Mouse (Mus musculus): ENCODE results near the gene Otulin. TPM values are rescaled to one million over a fixed set of nuclear protein-coding genes. Genes with fewer than 3 reads are reported as not detected.

The Otulin gene
- polyA plus RNA-seq, 1 experiment from 2014 or later: 26.2 TPM

DNA sequence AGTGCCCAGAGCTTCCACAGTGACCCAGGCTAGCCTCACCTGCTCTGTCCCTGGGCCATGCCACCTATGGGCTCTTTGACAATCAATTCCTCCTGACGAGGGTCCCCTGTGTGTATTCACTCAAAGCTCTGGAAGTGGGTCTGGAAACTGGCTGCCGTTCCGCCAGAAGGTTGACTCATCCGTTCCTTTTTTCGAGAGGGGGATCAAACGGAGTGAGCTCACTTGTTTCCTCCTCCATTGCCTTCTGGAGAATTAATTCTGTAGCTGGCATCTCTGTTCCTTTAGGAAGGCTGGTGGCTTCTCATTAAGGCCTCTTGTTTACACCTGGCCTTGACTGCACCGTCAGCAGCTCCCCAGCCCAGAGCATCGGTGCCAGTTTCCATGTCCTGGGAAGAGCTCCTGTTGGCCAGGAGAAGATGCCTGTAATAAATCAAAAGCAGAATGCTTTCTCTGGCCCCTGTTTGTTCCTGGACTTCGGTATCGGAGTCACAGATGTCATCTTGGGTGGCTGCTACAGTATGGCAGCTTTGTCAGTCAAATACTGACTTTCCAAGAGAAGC is 64.8 kb downstream of the Otulin start:
- no peaks in the 10 kb centered on the region for H3K4me1 ChIP-seq (replicated peaks)
- no peak overlapping the region for H3K4me3 ChIP-seq
- no peak overlapping the region for H3K27ac ChIP-seq (ENCODE audit: poor library complexity, severe bottlenecking)
- H3K9me3 ChIP-seq (replicated peaks): no peaks in the 10 kb centered on the region
- peaks cover 41% of the 10 kb centered on the region for H3K36me3 ChIP-seq
- no peak overlapping the region for H3K4me2 ChIP-seq
- no peak for ATAC-seq (ENCODE audit: insufficient number of reproducible peaks, low FRiP score)
- 89% methylated on average over 10 of the region's 10 CpGs for WGBS
- no peak overlapping the region for H3K9ac ChIP-seq
- H3K27me3 ChIP-seq (replicated peaks): no peaks in the 10 kb centered on the region

DNA sequence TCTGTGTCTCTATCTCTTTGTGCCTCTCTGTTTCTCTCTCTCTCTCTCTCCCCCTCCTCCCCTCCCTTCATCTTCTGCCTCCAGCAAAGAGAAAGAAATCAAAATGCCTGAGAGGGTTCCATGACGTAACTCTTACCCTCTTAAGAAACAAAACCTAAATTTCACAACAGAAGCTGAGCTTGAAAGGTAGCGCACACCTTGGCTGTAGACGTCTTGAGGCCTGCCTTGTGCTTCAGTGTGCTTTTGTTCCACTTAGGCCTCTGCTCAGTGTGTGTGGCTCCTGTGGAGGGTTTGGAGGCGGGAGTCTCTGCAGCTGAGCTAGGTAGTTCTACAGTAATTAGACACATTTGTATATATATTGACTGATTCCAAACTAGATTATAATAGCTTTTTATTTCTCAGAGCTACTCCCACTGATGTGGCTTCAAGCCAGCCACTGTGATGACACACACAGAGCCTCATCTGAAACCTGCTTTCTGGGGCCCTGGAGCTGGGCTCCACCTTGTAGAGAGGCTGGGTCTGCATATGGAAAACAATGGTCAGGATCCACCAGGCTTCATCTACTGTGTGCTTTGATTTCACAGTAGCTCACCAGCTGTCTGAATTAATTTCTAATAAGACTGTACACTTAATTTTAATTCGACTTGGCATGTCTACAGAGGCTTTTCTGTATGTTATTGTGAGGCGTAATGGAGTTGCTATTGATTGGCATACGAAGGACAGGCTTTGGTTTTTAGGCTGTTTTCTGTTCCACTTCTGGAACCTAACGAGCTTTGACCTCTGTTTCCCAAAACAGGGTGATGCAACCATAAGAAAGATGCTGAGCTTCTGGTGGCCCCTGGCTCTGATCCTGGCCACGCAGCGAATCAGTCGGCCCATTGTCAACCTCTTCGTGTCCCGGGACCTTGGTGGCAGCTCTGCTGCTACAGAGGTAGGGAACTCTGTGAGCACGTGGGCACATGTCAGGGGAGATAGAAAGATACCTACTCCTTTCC is 66.1 kb downstream of the Otulin start:
- Histone ChIP-seq H3K9ac (no peak overlapping the region), H3K36me3 (peaks cover 37% of the 10 kb centered on the region), H3K4me2 (no peak overlapping the region), H3K4me1 (replicated peaks) (no peaks in the 10 kb centered on the region), H3K27me3 (replicated peaks) (no peaks in the 10 kb centered on the region), H3K9me3 (replicated peaks) (no peaks in the 10 kb centered on the region), H3K27ac (ENCODE audit: poor library complexity, severe bottlenecking) (no peak overlapping the region), H3K4me3 (no peak overlapping the region)
- ATAC-seq (ENCODE audit: insufficient number of reproducible peaks, low FRiP score): no peak
- 89% methylated on average over 14 of the region's 14 CpGs for WGBS

DNA sequence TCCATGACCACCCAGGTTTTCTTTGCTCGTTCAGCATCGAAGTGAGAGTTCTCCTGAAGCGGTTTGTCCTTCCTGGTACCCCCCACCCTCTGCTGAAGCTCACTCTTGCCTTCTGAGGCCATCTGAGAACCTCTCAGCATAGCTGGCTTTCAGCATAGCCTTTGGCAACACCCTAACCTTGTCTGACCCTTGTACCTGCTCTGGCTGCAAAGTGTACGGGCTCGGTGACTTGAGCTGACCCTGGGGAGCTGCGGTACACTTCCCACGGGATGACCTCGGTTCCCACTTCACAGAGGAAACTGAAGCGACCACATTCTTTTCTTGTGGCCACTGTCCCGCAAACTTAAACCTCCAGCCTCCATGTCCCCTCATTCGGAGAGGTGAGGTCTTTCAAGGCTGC is 70.2 kb downstream of the Otulin start:
- no peak overlapping the region for H3K4me3 ChIP-seq
- WGBS: 82% methylated on average over 11 of the region's 11 CpGs
- H3K27ac ChIP-seq (ENCODE audit: poor library complexity, severe bottlenecking): no peak overlapping the region
- no peaks in the 10 kb centered on the region for H3K4me1 ChIP-seq (replicated peaks)
- no peak overlapping the region for H3K9ac ChIP-seq
- H3K36me3 ChIP-seq: peaks cover 19% of the 10 kb centered on the region
- no peak for ATAC-seq (ENCODE audit: insufficient number of reproducible peaks, low FRiP score)
- no peaks in the 10 kb centered on the region for H3K27me3 ChIP-seq (replicated peaks)
- H3K9me3 ChIP-seq (replicated peaks): no peaks in the 10 kb centered on the region
- H3K4me2 ChIP-seq: no peak overlapping the region

DNA sequence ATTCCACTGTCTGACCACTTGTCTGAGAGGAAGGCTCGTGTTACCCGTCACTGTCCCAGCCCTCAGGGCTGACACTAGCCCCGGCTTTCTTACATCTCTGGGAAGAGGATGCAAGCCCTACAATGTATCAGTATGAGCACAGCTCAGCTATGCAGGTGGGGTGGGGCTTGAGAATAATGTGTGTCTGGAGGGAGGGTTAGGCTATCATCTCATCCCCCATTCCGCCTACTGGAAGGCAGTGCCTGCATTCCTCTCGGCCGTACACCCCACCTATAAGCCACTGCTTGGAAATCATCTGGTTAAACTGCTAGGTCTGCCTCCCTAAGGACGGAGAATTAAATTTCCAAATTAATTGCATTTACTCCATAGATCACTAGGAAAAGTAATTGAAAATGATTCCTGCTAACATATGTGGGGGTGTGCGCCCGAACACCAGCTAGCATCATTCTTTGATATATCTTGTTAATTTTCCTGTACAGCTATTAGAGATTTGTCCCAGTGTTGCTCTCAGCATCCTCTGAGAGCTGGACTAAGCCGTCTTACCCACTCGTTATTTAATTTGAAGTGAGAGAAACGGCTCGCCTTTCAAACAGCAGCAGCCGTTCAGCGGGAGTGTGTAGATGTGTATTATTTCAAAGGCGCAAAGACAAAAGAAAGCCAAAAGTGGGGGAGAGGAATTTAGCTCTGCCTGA is 71.9 kb downstream of the Otulin start:
- no peaks in the 10 kb centered on the region for H3K27me3 ChIP-seq (replicated peaks)
- no peak overlapping the region for H3K9ac ChIP-seq
- H3K27ac ChIP-seq (ENCODE audit: poor library complexity, severe bottlenecking): no peak overlapping the region
- 78% methylated on average over 16 of the region's 16 CpGs for WGBS
- H3K9me3 ChIP-seq (replicated peaks): no peaks in the 10 kb centered on the region
- ATAC-seq (ENCODE audit: insufficient number of reproducible peaks, low FRiP score): no peak
- no peak overlapping the region for H3K4me2 ChIP-seq
- H3K36me3 ChIP-seq: peaks cover 13% of the 10 kb centered on the region
- H3K4me1 ChIP-seq (replicated peaks): no peaks in the 10 kb centered on the region
- H3K4me3 ChIP-seq: no peak overlapping the region

DNA sequence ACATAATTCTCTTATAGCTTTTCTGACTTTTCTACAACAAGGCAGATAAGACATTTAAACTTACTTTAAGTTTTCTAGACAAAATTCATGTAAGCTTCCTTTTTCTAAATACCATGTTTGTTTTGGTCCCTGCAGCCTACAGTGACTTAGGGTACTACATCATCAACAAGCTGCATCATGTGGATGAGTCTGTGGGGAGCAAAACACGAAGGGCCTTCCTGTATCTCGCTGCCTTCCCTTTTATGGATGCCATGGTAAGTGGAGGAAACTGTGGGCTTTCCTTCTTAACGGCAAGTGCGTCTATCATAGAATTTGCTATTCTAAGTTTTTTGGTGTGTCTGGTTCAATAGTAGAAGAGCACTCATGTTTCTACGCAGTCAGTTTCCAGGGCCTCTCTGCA is 76.9 kb downstream of the Otulin start:
- Histone ChIP-seq H3K9me3 (replicated peaks) (no peaks in the 10 kb centered on the region), H3K27me3 (replicated peaks) (no peaks in the 10 kb centered on the region), H3K4me3 (no peak overlapping the region), H3K36me3 (peaks cover 13% of the 10 kb centered on the region), H3K9ac (no peak overlapping the region), H3K4me2 (no peak overlapping the region), H3K27ac (ENCODE audit: poor library complexity, severe bottlenecking) (no peak overlapping the region), H3K4me1 (replicated peaks) (peaks cover 17% of the 10 kb centered on the region)
- 86% methylated on average over 5 of the region's 5 CpGs for WGBS
- ATAC-seq (ENCODE audit: insufficient number of reproducible peaks, low FRiP score): no peak

DNA sequence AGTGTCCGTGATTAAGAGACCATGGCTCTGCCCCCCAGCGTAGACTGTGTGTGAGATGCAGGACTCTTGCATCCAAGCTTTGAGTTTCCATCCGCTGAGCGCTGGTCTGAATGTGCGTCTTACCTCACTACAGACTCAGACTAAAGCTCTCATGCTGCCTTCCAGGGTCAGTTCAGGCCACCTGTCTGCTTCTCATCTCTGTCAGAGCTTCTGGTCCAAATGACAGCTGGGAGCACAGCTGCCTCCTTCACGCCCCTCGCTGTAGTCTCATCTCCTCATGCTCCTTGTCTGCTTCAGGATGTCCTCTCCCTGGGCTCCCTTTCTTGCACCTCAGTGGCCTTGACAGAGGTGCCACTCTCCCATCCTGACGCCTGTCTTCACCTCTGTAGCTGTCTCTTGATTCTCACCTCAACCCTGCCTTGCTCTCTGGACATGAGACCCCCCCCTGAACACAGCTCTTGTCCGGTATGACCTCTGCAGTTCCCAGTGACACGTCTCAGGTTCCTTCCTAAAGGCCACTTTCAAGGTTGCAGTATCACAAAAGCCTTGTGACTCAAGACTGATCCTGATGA is 78.3 kb downstream of the Otulin start:
- Histone ChIP-seq H3K9ac (no peak overlapping the region), H3K9me3 (replicated peaks) (no peaks in the 10 kb centered on the region), H3K4me1 (replicated peaks) (peaks cover 27% of the 10 kb centered on the region), H3K27me3 (replicated peaks) (no peaks in the 10 kb centered on the region), H3K27ac (ENCODE audit: poor library complexity, severe bottlenecking) (no peak overlapping the region), H3K4me2 (no peak overlapping the region), H3K4me3 (no peak overlapping the region), H3K36me3 (peaks cover 5% of the 10 kb centered on the region; the same call in 1 of the 2 replicates)
- ATAC-seq (ENCODE audit: insufficient number of reproducible peaks, low FRiP score): no peak
- 61% methylated on average over 10 of the region's 10 CpGs for WGBS

DNA sequence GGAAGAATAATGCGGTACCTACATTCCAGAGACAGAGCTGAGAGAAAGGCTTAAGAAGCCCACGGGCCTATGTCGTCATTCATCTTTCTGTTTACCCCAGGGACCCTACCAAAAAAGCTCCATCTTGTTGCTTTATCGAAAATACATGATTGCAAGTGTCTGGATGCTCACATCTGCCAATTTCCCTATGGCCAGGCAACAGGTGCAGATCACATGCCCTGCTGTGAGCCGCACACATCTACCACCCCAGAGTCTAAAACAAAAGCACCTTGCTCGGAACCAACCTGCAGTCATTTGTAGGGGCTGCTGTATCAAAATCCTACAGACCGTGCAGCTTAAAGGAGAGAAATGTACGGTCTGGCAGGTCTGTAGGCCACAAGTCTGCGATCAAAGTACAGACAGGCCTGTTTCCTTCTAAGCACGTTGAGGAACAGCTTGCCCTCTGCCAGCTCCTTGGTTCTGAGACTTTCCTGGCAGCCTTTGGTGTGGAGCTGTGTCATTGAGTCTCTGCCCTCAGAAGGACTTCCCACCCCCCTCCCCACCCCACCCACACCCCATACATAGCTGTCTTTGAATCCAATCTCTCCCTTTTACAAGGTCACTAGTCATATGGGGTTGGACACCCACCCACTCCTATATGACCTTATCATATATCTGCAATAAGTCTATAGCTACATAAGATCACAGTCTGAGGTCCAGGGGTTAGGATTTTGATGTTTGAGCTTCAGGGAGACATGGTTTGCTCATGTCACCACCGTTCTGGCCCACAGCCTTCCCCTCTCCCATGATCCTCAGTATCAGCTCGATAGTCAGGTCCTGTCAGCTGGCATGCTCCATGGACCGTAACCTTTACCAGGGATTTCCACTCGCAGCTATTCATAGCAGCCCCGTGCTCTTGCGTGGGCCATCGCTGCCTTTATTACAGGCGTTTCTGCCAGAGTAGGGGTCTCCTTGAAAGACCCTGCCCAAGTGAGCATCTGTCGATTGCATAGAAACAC is 79.1 kb downstream of the Otulin start:
- no peak for ATAC-seq (ENCODE audit: insufficient number of reproducible peaks, low FRiP score)
- WGBS: 81% methylated on average over 19 of the region's 19 CpGs
- Histone ChIP-seq H3K9me3 (replicated peaks) (no peaks in the 10 kb centered on the region), H3K27ac (ENCODE audit: poor library complexity, severe bottlenecking) (no peak overlapping the region), H3K4me3 (no peak overlapping the region), H3K27me3 (replicated peaks) (no peaks in the 10 kb centered on the region), H3K4me2 (no peak overlapping the region), H3K4me1 (replicated peaks) (peaks cover 27% of the 10 kb centered on the region), H3K9ac (no peak overlapping the region), H3K36me3 (no peaks in the 10 kb centered on the region)

DNA sequence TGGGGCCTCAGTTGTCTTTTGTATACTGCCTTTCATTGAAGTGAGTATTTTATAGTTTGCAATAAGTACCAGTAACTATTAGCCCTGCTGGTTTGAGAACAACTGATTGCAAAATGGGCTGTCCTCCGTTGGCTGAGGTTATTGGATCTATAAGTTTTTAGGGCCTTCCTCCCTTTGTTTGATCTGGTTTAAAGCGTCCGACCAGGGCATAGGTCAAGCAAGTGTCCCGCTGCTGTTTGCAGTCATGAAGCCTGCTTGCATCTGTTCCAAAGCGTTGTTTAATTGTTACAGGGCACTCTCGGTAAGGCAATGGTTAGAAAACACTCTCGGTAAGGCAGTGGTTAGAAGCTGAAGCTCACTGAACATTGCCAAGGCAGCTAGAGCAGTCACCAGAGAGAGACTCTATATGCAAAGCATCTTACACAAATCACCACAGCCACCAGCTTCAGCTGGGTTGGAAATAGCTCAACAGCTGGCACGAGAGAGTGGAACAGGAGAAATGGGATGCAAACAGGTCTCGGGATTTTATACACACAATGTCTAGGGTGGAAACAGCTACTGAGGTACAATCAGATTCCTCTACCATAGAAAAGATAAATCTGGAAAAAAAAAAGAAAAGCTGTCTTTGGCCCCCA is 80.0 kb downstream of the Otulin start:
- H3K9me3 ChIP-seq (replicated peaks): no peaks in the 10 kb centered on the region
- no peak for ATAC-seq (ENCODE audit: insufficient number of reproducible peaks, low FRiP score)
- H3K27ac ChIP-seq (ENCODE audit: poor library complexity, severe bottlenecking): no peak overlapping the region
- H3K4me2 ChIP-seq: no peak overlapping the region
- WGBS: 87% methylated on average over 9 of the region's 9 CpGs
- H3K4me1 ChIP-seq (replicated peaks): peaks cover 27% of the 10 kb centered on the region
- no peaks in the 10 kb centered on the region for H3K27me3 ChIP-seq (replicated peaks)
- H3K4me3 ChIP-seq: no peak overlapping the region
- H3K36me3 ChIP-seq: no peaks in the 10 kb centered on the region
- H3K9ac ChIP-seq: no peak overlapping the region

DNA sequence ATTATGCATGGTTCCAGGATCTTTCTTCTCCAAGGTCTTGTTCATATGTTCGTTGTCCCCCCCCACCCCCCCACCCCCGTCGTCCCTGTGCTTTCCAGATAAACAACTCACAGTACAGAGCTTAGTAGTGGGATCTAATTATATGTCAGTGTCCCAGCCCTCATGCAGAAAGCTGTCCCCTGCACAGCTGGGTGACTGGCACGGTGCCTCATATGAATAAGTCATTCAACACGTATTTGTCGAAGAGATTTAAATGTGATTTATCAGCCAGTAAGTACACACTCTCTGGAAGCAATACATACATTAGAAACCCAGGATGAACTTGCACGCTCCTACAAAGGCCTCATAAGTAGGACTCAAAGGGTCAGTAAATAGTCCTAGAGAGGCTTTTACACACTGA is 80.6 kb downstream of the Otulin start:
- Histone ChIP-seq H3K4me3 (no peak overlapping the region), H3K9me3 (replicated peaks) (no peaks in the 10 kb centered on the region), H3K27me3 (replicated peaks) (no peaks in the 10 kb centered on the region), H3K27ac (ENCODE audit: poor library complexity, severe bottlenecking) (no peak overlapping the region), H3K4me1 (replicated peaks) (peaks cover 32% of the 10 kb centered on the region), H3K9ac (no peak overlapping the region), H3K4me2 (no peak overlapping the region), H3K36me3 (no peaks in the 10 kb centered on the region)
- ATAC-seq (ENCODE audit: insufficient number of reproducible peaks, low FRiP score): no peak
- 70% methylated on average over 7 of the region's 7 CpGs for WGBS

DNA sequence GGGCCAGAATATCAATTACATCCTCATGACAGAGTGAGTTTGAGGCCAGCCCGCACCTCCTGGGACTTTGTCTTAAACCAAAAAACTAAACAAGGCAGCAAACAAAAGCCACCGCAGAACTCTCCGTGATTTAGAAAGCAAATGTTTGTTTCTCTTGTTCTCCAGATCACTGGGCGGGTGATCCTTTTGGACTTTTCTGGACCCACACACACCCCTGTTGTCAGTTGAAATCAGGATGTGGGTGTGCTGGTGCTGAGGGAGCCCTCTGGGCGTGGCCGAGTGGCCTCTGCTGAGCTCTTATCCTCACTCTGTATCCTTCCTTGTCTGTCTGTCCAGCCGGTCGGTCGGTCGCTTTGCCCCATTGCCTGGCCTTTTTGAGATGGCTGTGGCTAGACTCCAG is 81.4 kb downstream of the Otulin start:
- Histone ChIP-seq H3K9me3 (replicated peaks) (no peaks in the 10 kb centered on the region), H3K27ac (ENCODE audit: poor library complexity, severe bottlenecking) (no peak overlapping the region), H3K9ac (no peak overlapping the region), H3K27me3 (replicated peaks) (no peaks in the 10 kb centered on the region), H3K4me1 (replicated peaks) (peaks cover 34% of the 10 kb centered on the region), H3K4me2 (no peak overlapping the region), H3K36me3 (peaks cover 3% of the 10 kb centered on the region; the same call in 1 of the 2 replicates), H3K4me3 (no peak overlapping the region)
- no peak for ATAC-seq (ENCODE audit: insufficient number of reproducible peaks, low FRiP score)
- 77% methylated on average over 10 of the region's 10 CpGs for WGBS

All from heart, embryonic 12.5 days (tissue).